Mouse (Mus musculus) bone marrow, adult 2 months (tissue): ENCODE data around the gene Smbd1. TPM values are rescaled to one million over a fixed set of nuclear protein-coding genes. Genes with fewer than 3 reads are reported as not detected.

Source experiments
- H3K27ac ChIP-seq: fragments of 200-500 bp; 2 replicates; pipeline ENCODE4 v1.5.1; 2012; ENCODE audit warnings: low read depth, mild to moderate bottlenecking, control low read depth, inconsistent platforms, low read length; ENCODE audit not compliant: control insufficient read depth, poor library complexity, insufficient read depth
- H3K4me1 ChIP-seq: fragments of 200-500 bp; 2 replicates; pipeline ENCODE4 v1.6.1; 2011; ENCODE audit warnings: low read length; ENCODE audit not compliant: control insufficient read depth, insufficient read depth
- H3K4me3 ChIP-seq: fragments of 200-500 bp; replicated peaks from 2 replicates; pipeline ENCODE3; 2011; ENCODE audit warnings: mild to moderate bottlenecking, low read depth, low read length, control low read depth; ENCODE audit not compliant: control insufficient read depth
- CTCF ChIP-seq: fragments of 200-500 bp; IDR thresholded peaks from 2 replicates; pipeline ENCODE4 v1.5.1; 2011; ENCODE audit warnings: low read length, control low read depth; ENCODE audit not compliant: control insufficient read depth, insufficient read depth
- POLR2A ChIP-seq: fragments of 200-500 bp; IDR thresholded peaks from 2 replicates; pipeline ENCODE4 v1.6.1; 2011; ENCODE audit warnings: low read depth, mild to moderate bottlenecking, control low read depth, low read length, borderline replicate concordance; ENCODE audit not compliant: control insufficient read depth
- WGBS: fragments of 180-500 bp; shearing (Covaris S2); methylation state at CpG from one replicate; pipeline ENCODE4 v1.1.7; 2018; 5-methylcytosine and 5-hydroxymethylcytosine counted together
- polyA plus RNA-seq: library from polyadenylated mRNA; stranded (reverse); fragments of >200 nt; gene quantifications from 2 replicates; pipeline ENCODE4 v1.2.4, GENCODE M21; 2011; ENCODE audit warnings: low replicate concordance; ENCODE audit not compliant: missing spikeins, insufficient read depth, insufficient read length

Gene Smbd1
- polyA plus RNA-seq, 1 experiment = not detected

DNA sequence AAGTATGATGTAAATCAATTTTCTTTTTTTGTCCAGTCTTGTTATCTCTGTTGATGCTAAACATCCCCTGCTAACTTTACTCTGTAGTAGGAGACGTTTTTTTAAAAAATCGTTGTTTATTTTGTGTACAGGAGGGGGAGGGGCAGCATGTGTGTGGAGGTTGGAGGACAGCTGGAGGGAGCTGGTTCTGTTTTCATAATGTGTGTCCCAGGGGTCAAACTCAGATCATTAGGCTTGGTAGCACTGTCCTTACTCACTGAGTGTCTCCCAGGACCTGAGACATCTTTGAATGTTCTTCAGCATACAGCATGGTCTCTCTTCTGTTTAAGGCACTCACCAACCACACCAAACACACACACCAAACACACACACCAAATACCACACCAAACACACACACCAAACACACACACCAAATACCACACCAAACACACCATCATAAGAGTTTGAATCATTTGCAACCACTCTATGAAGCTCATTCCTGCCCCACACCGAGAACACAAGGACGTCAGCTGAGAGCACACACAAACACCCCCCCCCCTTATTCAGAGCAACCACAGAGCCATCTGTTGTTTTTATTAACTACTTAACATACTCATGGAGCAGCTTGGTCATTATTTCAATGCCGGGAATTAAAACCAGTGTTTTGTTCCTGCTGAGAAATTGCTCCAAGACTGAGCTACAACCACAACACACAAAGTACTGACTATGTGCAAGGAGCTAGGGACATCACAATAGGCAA, 26.8 kb downstream of the Smbd1 start:
- Histone ChIP-seq H3K27ac (no peak overlapping the region), H3K4me1 (no peaks in the 10 kb centered on the region), H3K4me3 (no peak overlapping the region)
- TF ChIP-seq POLR2A (no peak), CTCF (no peak)
- 72% methylated on average over 5 of the region's 5 CpGs for WGBS

DNA sequence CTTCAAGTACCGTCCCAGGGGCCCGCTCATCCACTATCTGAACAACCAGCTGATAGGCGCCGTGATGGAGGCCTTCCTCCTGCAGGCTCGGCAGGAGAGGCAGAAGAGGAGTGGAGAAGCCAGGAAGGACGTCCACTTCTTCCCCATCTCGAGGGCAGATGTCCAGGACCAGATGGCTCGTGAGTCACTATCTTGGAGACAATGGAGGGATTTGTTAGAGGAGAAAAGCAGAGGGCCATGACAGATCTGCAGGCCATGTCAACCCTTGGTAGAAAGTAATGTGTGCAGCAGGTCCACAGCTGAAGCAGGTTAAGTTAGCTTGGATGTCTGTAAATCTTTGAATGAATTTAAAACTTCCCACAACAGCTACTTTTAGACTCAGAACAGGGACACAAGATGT, 31.3 kb downstream of the Smbd1 start:
- WGBS = 68% methylated on average over 8 of the region's 8 CpGs
- no peak overlapping the region for H3K27ac ChIP-seq
- TF ChIP-seq CTCF (no peak), POLR2A (no peak)
- no peak overlapping the region for H3K4me3 ChIP-seq
- no peaks in the 10 kb centered on the region for H3K4me1 ChIP-seq

DNA sequence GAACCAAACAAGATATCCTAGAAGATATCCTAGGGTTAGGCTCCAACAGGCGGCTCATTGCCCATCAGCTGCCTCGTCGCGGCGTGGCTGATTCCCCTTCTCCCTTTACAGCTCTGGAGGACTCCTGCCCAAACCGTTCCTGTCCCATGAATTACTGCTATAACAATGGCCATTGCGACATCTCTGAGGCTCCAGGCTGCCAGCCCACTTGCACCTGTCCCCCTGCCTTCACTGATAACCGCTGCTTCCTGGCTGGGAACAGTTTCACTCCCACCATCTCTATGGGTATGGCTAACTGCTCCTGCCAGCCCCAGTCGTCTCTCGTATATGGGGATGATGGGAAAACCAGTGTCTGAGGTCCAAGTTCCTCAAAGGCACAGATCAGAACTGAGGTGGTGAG, 33.6 kb downstream of the Smbd1 start:
- Histone ChIP-seq H3K4me1 (no peaks in the 10 kb centered on the region), H3K27ac (no peak overlapping the region), H3K4me3 (no peak overlapping the region)
- 36% methylated on average over 10 of the region's 10 CpGs for WGBS
- TF ChIP-seq POLR2A (no peak), CTCF (no peak)

DNA sequence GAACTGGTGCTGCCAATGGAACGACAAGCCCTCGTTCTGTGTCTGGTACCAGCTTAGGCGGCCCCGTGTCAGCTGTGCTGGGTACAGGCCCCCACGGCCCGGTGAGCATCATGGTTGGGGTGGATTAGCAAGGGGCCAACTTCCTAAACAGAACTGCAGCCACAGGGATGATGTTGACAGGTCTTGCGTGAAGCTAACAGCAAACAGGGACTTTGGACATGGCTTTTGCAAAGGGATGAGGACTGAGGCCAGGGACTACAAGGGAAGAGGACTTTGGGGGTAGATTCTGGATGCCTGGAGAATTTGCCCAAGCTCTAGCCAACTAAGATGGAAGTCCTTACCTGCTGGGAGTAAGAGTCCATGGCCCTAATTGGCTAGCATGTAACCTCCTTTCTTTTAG, 43.4 kb downstream of the Smbd1 start:
- Histone ChIP-seq H3K27ac (no peak overlapping the region), H3K4me1 (no peaks in the 10 kb centered on the region), H3K4me3 (no peak overlapping the region)
- 91% methylated on average over 7 of the region's 7 CpGs for WGBS
- TF ChIP-seq CTCF (no peak), POLR2A (no peak)

- Histone ChIP-seq H3K4me1 (no peaks in the 10 kb centered on the region), H3K27ac (no peak overlapping the region), H3K4me3 (no peak overlapping the region)
- WGBS = 50% methylated on average over 6 of the region's 6 CpGs
- TF ChIP-seq POLR2A (no peak), CTCF (no peak)
Measured at GRCm38 (mm10) chr16:32764961-32765360, 45.3 kb downstream of the Smbd1 start.

GRCm38 (mm10) chr16:32764550-32764949, 45.7 kb downstream of the Smbd1 start:
- WGBS = 89% methylated on average over 2 of the region's 2 CpGs
- H3K4me1 ChIP-seq = no peaks in the 10 kb centered on the region
- no peak overlapping the region for H3K4me3 ChIP-seq
- H3K27ac ChIP-seq = no peak overlapping the region
- TF ChIP-seq CTCF (no peak), POLR2A (no peak)

Other genes starting within 250 kb of the Smbd1 start
- 210 and 334 TPM in 2 replicates for gene Tfrc, start 201.6 kb downstream of the Smbd1 start, polyA plus RNA-seq
- gene Tnk2, start 166.6 kb downstream of the Smbd1 start, polyA plus RNA-seq = 70.2 and 105 TPM in 2 replicates
- not detected in 2 replicates for gene Muc4, start 74.6 kb downstream of the Smbd1 start, polyA plus RNA-seq
- gene Muc20, start 13.0 kb downstream of the Smbd1 start, polyA plus RNA-seq = not detected in 2 replicates
- gene Fyttd1, start 67.0 kb upstream of the Smbd1 start, polyA plus RNA-seq = 7.2 and 12.0 TPM in 2 replicates
- 12.8 and 25.8 TPM in 2 replicates for gene Rubcn, start 67.3 kb upstream of the Smbd1 start, polyA plus RNA-seq
- 6.2 and 13.0 TPM in 2 replicates for gene Lrch3, start 103.6 kb upstream of the Smbd1 start, polyA plus RNA-seq
- 1.8 TPM in 1 of 2 replicates, not detected in the other for gene Iqcg, start 245.7 kb upstream of the Smbd1 start, polyA plus RNA-seq
- gene Rpl35a, start 246.0 kb upstream of the Smbd1 start, polyA plus RNA-seq = 942 and 1,406 TPM in 2 replicates